Mouse (Mus musculus) ES-CJ7 (cell line): Measurements from ENCODE around the gene Bcl9.

Experiments
- DNase-seq: peaks from one replicate; pipeline ENCODE4 v3.0.0; 2011; ENCODE audit warnings: low read depth, low spot score

The Bcl9 gene

GRCm38 (mm10) chr3:97297553-97298432 is at the start of gene Bcl9:
TSS of gene Bcl9 (minus strand) at chr3:97297917.
- DNase-seq, result peak; percentile 91

- DNase-seq, result no peak
Measured at GRCm38 (mm10) chr3:97339193-97339576, 41.5 kb upstream of the Bcl9 start.

GRCm38 (mm10) chr3:97338522-97339192 is 40.9 kb upstream of the Bcl9 start:
- peak; percentile 85 for DNase-seq

GRCm38 (mm10) chr3:97337306-97337705 is 39.6 kb upstream of the Bcl9 start:
- DNase-seq, result no peak

GRCm38 (mm10) chr3:97336331-97336730 is 38.6 kb upstream of the Bcl9 start:
- DNase-seq, result no peak

- DNase-seq, result no peak
Measured at GRCm38 (mm10) chr3:97334618-97335017, 36.9 kb upstream of the Bcl9 start.

- DNase-seq, result no peak
Measured at GRCm38 (mm10) chr3:97332172-97332571, 34.5 kb upstream of the Bcl9 start.

GRCm38 (mm10) chr3:97327809-97328208 is 30.1 kb upstream of the Bcl9 start:
- no peak for DNase-seq

GRCm38 (mm10) chr3:97327356-97327755 is 29.6 kb upstream of the Bcl9 start:
- no peak for DNase-seq

- DNase-seq, result no peak
Measured at GRCm38 (mm10) chr3:97325621-97326345, 28.1 kb upstream of the Bcl9 start.

GRCm38 (mm10) chr3:97324046-97324445 is 26.3 kb upstream of the Bcl9 start:
- DNase-seq, result no peak

GRCm38 (mm10) chr3:97317302-97317701 is 19.6 kb upstream of the Bcl9 start:
- DNase-seq, result no peak

GRCm38 (mm10) chr3:97313431-97313830 is 15.7 kb upstream of the Bcl9 start:
- no peak for DNase-seq

GRCm38 (mm10) chr3:97311998-97312397 is 14.3 kb upstream of the Bcl9 start:
- DNase-seq, result peak; percentile 87

GRCm38 (mm10) chr3:97309748-97310536 is 12.2 kb upstream of the Bcl9 start:
- DNase-seq, result no peak

GRCm38 (mm10) chr3:97308440-97308839 is 10.7 kb upstream of the Bcl9 start:
- DNase-seq, result no peak

- DNase-seq, result no peak
Measured at GRCm38 (mm10) chr3:97305907-97306306, 8.2 kb upstream of the Bcl9 start.

GRCm38 (mm10) chr3:97301586-97301985 is 3.9 kb upstream of the Bcl9 start:
- DNase-seq, result peak; percentile 66

GRCm38 (mm10) chr3:97300370-97300769 is 2.7 kb upstream of the Bcl9 start:
- no peak for DNase-seq

- peak; percentile 27 for DNase-seq
Measured at GRCm38 (mm10) chr3:97299885-97300284, 2.2 kb upstream of the Bcl9 start.

- DNase-seq, result no peak
Measured at GRCm38 (mm10) chr3:97298856-97299465, 1.2 kb upstream of the Bcl9 start.
